Mouse (Mus musculus) adrenal gland, postnatal 14 days (tissue): ENCODE measurements around the gene Ankrd49. TPM values are rescaled to one million over a fixed set of nuclear protein-coding genes. Genes with fewer than 3 reads are reported as not detected.

Source experiments
- DNase-seq: peaks from one replicate; pipeline ENCODE4 v3.0.0; 2021; ENCODE audit warnings: mixed read lengths
- long read RNA-seq, 2 experiments: library from polyadenylated mRNA; stranded (forward); transcript quantifications; one replicate each; pipeline ENCODE4 v2.0.0; 2021
- total RNA-seq: library from RNA; stranded (reverse); gene quantifications from 2 replicates; pipeline ENCODE4 v1.2.3, GENCODE M21; 2021

Gene Ankrd49
- 14.3 and 18.1 TPM in 2 replicates for total RNA-seq
- long read RNA-seq, experiment 1, partial matches to known transcripts, result 0 of 2 reads
- long read RNA-seq, experiment 1, other reads (novel, unspliced or antisense), result 0 of 2 reads
- long read RNA-seq, experiment 2, partial matches to known transcripts, result 0 of 1 reads
- long read RNA-seq, experiment 2, other reads (novel, unspliced or antisense), result 0 of 1 reads

DNA sequence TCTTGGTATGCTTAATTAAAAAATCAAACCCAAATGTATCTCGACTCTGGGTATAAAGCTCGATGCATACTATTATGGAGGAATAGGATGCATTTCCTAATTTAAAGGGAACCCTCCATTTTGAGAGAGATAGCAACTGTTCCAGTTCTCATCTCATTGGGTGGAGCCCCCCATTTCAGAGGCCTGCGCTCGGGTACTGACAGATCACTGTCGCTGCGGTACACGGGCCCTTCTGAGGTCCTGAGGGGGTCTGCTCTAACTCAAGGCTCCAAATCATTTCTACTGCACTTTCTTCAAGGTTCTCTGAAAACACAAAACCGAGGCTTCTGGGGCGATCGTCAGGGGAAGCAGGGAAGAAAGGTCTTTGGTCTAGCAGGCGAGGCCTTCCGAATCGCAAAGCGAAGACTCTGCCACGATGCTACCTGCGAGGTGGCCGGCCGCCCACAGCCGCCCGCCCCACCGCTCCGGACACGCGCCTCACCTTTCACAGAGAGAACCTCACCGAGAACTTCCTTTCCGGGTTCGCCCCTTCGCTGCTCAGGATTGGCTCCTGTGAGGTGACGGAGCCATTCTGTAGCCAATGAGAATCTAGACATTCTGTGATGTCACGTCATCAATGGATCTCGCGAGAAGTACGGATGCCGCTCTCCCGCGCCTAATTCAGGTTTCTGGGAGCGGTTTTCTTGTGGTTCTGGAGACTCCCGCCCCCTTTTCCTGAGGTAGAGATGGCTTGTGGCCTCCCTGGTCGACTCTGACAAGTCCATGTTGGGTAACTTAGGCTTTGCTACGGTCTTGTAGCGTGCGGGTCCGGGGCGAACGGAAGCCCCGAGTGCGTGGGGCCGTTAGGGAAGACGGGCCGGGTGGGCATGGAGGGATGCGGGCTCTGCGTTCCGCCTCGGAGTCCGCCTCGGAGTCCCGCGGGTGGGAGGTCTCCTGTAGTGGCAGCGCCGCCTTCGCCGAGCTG is at the start of gene Ankrd49, which contains the start of gene Mre11a:
Gene Ankrd49, minus strand, starts transcription at position 818 of the 964 bp plus-strand sequence.
Gene Mre11a, plus strand, starts transcription at position 616 of the 964 bp plus-strand sequence.
- DNase-seq, result peak; percentile 94

- no peak for DNase-seq
Observed at GRCm38 (mm10) chr9:14832046-14832445, 47.4 kb upstream of the Ankrd49 start.

- no peak for DNase-seq
Observed at GRCm38 (mm10) chr9:14827875-14828274, 43.2 kb upstream of the Ankrd49 start.

- no peak for DNase-seq
Observed at GRCm38 (mm10) chr9:14824840-14825239, 40.2 kb upstream of the Ankrd49 start.

- no peak for DNase-seq
Observed at GRCm38 (mm10) chr9:14821396-14821795, 36.7 kb upstream of the Ankrd49 start.

GRCm38 (mm10) chr9:14810111-14810510 is 25.5 kb upstream of the Ankrd49 start:
- DNase-seq, result no peak

DNA sequence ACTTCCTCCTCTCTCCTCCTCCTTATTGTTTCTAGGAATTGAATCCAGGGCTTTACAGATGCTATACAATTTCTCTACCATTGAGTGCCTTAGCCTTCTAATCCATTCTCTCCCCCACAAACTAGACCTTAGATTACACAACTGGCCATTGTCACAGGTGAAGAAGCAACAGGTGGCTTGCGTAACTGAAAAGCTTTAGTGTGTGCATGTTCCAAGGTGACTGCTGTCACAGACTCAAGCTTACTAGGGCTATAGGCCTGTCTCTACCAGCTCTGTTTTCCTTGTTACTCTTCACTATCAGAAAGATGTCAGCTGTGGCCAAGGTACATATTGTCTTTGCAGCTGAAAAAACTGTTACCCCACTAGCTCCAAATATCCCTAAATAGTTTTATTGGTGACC is 22.1 kb upstream of the Ankrd49 start:
- no peak for DNase-seq

- DNase-seq, result peak; percentile 32
Observed at GRCm38 (mm10) chr9:14805714-14806113, 21.1 kb upstream of the Ankrd49 start.

DNA sequence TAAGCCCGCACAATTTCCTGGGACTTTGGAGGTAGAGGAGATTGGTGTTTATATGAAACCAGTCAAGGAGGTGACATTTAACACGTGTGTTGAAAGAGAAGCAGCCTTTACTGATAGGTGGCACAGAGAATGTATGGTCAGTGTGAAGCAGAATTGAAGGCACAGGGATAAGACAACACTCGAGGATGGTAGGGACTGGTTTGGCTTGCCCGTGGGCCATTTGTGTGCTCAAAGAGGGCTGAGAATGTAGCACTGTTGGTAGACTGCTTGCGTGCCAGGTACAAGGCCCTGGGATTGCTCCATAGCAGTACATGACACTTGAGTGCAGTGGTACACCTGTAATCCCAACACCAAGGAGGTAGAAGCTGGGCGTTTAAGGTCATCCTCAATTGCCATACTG is 2.7 kb upstream of the Ankrd49 start:
- no peak for DNase-seq

DNA sequence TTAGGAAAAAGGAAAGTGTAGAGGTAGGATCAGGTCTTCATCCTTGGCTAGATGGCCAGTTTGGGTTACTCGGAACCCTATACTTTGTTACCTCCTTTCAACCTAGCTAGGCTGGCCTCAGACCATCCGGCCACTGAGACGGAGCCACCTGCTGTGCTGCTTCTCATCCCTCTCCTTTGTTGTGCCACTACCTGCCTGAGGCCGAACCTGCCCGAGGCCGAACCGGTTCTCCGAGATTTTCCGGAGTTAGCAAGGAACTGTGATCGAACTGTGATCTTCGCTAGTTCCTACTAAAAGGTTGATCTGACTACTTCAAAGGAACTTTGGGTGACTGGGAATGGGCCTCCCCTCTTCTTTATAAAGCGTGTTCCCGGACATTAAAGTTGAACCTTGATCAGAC is 6.3 kb downstream of the Ankrd49 start:
- DNase-seq, result no peak

- no peak for DNase-seq
Observed at GRCm38 (mm10) chr9:14773813-14774212, 10.8 kb downstream of the Ankrd49 start.

DNA sequence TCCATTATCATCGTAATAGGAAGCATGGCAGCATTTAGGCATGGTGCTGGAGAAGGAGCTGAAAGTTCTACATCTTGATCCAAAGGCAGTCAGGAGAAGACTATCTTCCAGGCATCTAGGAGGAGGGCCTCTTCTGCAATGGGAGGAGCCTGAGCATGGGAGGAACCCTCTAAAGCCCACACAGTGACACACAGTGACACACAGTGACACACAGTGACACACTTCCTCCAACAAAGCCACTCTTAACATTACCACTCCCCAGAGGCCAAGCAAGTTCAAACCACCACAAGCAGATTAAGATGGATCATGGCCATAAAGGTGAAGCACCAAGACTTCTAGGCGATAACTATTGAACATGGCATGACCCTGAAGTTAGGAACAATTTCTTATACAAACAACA is 12.6 kb downstream of the Ankrd49 start:
- no peak for DNase-seq

- DNase-seq, result peak; percentile 16
Observed at GRCm38 (mm10) chr9:14770803-14771471, 13.7 kb downstream of the Ankrd49 start, which contains the start of gene 1700012B09Rik. Gene 1700012B09Rik (minus strand): TSS chr9:14771030.

- DNase-seq, result no peak
Observed at GRCm38 (mm10) chr9:14769811-14770210, 14.8 kb downstream of the Ankrd49 start.

- peak; percentile 61 for DNase-seq
Observed at GRCm38 (mm10) chr9:14764765-14765164, 19.9 kb downstream of the Ankrd49 start.

DNA sequence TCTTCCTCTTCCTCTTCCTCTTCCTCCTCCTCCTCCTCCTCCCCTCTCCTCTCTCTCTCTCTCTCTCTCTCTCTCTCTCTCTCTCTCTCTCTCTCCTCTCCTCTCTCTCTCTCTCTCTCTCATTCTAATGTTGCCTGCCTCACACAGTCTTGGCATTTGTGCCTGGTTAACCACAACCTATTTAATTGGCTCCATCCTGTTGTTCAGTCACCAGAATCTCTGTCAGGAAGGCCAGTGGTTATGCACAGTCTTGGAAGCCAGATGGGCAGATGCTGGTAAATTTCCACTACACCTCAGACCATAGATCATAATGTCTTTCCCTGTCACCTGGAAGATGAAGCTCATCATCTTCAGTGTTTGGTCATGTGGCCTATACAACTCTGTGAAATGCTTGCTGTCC is 25.4 kb downstream of the Ankrd49 start:
- DNase-seq, result no peak

- no peak for DNase-seq
Observed at GRCm38 (mm10) chr9:14758590-14758989, 26.1 kb downstream of the Ankrd49 start.

DNA sequence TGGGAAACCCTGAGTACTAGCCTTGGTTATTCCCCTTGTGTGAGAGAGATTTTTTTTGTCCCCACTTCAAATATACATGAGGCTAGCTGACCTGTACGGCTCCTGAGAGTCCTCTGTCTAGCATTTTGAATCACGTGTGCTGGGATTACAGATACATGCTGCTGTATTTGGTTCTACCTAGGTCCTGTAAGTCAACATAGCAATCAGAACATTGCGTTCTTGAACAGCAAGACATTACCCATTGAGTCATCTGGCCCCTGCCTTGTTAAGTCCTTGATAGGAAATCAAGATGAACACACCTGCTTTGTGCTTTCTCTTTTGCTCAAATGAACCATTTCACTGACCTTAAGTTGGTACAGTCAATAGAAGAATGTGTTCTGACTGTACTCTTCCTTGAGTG is 30.2 kb downstream of the Ankrd49 start:
- no peak for DNase-seq

DNA sequence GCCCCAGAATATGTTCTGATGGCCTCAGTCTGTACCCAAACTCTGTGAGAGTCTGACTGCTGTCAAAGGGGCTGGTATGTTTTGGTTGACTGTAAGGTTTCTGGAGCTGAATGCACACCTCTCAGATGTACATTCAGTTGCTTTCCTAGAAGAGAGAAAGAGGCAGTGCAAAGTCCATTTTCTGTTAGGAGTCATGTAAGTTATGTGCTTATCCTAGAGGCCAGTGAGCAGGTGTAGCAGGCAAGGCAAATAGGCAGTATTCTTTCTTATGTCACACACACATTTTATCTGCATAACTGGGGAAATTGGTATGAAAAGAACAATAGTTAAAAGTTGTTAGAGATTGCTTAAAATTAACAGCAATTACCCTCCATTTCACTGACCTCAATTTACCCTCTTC is 30.7 kb downstream of the Ankrd49 start:
- no peak for DNase-seq

DNA sequence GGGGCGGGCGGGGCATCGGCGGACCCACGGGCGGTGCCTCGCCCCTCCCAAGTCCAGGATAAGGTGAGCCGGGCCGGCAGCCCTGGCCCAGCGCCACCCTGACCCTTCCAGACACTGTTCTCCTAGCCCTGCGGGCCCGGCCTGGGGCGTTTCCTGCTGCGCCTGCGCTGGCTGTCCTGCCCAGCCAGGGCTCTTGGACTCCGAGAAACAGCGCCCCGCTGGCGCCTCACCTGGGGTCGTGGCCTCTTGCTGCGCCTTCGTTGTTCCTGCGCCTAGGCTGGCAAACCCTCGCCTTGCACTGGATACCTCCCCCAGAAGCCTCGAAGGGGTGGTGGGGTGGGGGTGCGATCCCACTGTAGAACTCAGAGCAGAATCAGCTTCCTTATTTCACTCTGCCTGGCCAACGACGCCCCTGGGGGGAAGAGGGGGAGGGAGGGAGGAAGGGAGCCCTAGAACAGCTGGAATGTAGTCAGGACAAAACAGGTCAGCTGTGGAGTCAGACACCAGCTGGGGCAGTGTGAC is 32.6 kb downstream of the Ankrd49 start, which contains the start of gene Fut4:
Gene Fut4, minus strand, starts transcription at position 393 of the 522 bp plus-strand sequence.
- peak; percentile 75 for DNase-seq

DNA sequence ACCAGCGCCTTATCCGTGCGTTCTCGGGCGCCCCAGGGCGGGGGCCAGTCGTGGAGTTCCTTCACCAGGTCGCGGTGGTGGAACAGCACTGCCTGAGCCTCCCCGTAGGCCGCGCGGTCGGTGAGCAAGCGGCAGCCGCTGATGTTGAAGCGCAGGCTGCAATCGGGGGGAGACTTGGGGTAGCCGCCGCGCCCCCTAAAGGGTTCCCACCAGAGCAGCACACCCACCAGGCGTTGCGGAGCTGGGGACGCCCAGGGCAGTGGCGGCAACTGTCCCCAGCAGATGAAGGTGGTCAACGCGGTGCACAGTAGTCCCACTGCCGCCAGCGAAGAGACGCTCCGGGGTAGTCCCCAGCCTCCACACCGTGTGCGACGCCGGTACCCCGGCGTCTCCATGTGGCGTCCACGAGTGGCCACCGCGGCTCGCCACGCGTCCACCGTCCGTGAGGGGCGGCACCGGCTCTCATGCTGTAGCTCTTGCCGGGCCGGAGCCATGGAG is 33.1 kb downstream of the Ankrd49 start:
- DNase-seq, result peak; percentile 49

- peak; percentile 49 for DNase-seq
Observed at GRCm38 (mm10) chr9:14750901-14751502, 33.7 kb downstream of the Ankrd49 start.
